Mouse (Mus musculus): ENCODE measurements around the gene Paqr8. TPM values are rescaled to one million over a fixed set of nuclear protein-coding genes. Genes with fewer than 3 reads are reported as not detected.
"Not testable (repeated sequence)": the region's sequence is repeated elsewhere in the genome, so short reads cannot be mapped to it uniquely, and the experiment has no call there.

Gene Paqr8
- polyA plus RNA-seq, 3 experiments from 2014 or later = 3.0 to 4.8 (median 3.3) TPM

DNA sequence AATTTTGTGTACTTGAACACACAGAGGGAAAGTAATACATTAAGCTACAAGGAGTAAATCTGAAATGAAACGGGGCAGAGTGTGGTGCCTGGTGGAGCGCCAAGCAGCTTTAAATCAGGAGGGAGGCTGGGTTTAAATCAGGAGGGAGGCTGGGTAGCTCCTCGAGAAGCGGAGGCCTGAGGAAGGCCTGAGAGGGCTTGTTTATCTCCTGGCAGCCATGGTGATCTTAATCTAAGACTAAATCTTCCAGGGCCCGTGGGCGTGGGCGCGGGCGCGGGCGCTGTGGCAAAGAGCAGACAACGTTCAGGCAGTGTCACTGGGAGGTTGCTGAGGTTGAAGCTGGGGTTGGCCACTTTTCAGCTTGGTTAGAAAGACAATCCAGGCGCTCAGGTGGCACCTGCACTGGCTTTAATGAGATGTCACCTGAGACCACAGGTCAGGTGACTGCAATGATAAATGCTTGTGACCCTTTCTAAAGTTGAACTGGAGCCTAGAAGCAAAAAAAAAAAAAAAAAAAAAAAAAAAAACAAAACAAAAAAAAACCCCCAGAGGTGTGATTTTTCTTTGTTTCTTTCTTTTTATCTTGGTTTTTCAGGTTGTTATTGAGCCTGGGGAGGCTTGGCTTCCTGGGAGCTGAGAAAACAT, 22.2 kb downstream of the Paqr8 start:
- peak; percentile 91 for ATAC-seq

DNA sequence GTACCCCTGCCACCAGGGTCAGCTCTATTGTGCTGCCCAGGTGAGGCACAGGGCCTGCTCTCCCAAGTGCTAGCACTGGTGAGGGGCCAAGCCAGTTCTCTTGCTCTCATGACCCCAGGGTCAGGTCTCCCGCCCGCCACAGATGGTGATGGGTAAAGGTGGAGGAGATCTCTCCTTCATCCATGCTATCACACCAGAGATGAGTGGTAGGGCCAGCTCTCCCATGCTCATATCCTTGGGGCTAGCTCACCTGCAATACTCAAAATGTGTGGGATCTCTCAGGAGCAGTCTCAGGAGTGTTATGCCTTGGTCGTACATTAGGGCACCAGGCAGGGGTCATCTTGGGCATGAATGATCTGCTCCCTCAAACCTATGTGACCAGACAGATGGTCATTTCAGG, 24.4 kb downstream of the Paqr8 start:
- no peak for ATAC-seq

DNA sequence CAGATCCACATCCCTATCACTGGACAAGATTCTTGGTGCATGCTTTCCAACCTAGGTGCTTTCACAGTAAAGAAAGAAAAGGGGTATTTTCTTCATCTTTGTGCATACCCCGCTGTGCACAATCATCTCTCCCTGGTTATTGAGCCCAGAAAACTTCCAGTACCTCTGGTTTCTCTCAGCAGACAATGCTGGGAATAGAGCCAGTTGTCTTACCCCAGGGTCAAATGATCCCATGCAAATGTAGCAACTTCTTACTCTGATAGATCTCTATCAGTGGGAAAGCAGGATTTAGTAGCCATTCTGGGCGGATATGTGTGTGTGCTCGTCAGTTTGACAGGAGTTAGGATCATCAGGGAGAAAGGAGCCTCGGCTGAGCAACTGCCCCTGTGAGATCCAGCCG, 25.2 kb downstream of the Paqr8 start:
- no peak for ATAC-seq

DNA sequence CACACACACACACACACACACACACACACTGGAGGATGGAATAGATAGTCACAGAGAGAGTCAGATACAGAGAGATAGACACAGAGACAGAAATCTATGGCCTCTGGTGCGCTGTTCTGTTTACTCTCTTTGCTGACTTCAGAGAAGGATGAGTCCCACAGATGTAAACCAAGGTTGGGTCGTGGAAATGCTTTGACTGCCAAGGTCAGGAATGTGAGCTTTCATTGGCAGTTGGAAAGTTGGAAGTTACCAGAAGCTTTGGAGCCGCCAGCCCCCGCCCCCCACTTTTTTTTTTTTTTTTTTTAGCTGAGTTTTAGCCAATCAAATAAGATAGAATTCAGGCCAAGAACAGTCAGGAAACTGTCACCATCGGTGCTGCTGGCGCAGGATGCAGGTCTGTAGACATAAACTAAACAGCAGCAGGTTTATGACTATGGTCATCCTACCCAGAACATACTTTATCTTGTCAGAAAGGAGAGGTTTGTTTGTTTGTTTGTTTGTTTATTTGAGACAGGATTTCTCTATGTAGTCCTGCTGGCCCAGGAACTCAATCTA, 27.2 kb downstream of the Paqr8 start:
- ATAC-seq = no peak

DNA sequence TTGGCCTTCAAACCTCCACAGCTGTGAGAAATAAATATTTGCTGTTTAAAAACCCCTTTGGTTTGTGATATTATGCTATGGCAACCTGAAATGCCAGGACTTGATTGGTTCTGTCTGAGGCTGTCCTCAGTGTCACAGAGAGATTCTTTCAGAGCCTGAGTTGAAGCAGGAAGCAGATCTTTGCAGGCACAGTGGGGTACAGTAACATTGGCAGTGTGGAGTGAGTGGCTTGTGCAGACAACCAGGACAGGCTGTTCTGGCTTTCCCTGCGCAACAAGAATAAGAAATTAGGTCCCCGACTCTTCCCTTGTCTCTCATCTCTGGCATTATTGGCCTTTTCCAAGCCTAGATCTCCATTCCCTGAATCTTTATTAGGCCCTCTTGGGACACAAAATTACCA, 29.3 kb downstream of the Paqr8 start:
- no peak for ATAC-seq

DNA sequence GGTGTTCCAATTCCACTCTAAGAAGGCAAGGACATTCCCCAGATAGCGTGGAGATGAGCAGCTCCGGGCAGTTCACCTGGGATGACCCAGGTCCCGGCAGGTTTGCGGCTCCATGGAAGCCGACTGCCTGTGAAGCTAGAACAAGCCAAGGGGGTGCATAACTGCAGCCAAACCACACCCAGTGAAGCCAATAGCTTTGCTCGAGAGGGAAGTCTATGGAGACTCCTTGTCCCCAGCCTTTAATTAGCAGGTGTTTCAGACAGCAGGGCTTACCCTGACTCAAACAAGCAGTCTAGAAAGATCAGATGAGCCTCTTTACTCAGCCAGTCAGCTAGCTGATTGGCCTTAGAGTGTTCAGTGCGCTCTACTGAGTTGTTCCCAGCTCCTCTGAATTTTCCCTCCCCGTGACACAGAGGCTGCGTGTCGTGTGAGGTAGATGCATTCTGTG, 30.7 kb downstream of the Paqr8 start:
- ATAC-seq = no peak

DNA sequence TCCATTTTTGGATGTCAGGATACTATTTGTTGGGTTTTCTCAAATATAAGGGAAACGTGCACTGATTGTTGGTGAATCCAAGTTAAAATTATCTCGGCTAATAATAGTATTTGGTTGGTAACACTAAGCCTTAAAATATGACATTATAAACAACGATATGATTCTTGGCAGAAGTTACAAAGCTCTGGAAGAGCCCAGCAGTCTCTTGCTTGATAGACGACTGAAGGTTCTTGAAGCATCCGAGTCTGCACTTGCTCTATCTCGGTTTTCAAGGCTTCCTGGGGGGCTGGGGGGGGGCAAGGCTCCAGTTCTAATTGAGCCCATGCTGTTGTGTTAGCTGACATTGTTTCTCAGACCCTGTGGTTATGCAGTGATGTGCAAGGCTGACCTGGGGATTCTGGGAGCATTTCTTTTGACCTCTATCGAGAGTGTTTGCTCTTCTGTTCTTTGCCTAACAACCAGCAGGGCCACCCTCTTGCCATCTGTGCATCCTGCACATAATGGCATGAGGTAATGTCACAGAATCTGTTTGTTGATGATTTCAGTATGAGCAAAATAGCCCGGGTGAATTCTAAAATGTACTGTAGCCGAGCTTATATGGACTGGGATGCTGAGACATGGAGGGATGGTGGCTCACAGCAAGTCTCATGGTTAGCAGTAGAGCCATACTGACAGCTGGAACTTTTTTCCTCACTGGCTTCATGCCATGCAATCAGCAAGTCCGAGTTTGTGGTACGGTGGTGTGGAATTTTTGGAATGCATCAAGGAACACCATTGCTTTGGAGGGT, 32.4 kb downstream of the Paqr8 start:
- ATAC-seq = no peak

DNA sequence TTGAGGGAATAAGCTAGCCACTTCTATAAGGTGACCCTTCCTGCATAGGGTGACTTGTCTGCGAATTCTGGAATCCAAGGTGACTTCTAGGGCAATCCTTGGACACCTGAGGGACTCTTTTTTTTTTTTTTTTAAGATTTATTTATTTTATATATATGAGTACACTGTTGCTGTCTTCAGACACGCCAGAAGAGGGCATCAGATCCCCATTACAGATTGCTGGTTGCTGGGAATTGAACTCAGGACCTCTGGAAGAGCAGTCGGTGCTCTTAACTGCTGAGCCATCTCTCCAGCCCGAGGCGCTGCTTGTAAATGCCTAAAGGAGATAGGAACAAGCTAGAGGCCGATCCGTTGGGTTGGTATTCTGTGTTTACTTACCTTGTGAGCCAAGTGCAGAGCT, 34.9 kb downstream of the Paqr8 start:
- ATAC-seq = not testable (repeated sequence)

DNA sequence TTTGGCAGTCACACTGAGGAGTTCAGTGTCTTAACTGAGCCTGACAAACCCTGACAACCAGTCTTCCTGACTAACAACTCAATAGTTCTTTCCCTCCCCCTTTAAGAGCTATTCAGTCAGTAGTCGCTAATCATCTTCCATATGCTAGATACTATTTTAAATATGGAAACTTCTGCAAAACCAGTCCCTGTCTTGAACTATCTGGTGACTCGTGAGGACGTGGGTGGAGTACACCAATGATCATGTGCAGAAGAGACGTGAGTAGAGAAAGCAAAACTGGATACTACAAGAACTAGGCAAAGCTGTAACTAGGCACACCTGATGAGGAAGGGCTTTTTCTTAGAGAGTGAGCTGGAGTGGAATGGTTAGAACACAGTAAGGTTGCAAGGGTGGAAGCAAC, 35.5 kb downstream of the Paqr8 start:
- ATAC-seq = peak; percentile 76

DNA sequence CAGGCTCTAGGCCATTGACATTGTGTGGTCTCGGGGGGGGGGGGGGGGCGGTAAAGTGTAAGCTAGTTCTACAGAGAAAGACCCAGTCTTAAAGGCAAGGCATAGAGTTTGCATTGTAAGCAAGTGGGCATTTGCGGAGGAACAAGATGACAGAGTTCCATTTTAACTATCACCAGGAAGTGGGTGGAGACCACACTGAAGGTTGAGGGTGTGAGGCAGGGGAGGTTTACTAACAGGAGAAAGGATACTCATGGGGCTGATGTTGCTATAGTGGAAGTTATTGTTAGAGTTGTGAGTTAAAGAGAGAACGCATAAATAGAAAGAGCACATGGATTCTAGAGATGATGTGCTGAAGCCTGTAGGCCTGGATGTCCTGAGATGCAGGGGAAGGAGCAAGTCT, 36.0 kb downstream of the Paqr8 start:
- peak; percentile 64 for ATAC-seq

DNA sequence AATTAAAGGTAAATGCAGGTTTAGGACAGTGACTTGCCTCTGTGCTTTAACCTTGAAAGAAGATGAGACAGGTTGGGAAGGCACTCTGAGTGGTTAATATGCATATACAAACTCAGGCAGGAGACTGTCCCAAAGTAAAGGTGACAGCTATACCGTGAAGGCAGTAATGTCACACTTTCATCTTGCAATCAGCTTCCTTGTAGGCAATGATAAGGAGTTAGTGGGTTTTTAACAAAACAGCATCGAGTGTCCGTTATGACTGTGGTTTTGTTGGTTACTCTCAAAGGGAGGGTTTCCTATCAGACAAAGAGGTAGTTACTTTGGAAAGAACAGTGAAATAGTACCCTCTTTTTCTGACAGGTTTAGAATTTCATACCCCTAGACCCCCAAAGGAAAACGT, 38.1 kb downstream of the Paqr8 start:
- no peak for ATAC-seq

DNA sequence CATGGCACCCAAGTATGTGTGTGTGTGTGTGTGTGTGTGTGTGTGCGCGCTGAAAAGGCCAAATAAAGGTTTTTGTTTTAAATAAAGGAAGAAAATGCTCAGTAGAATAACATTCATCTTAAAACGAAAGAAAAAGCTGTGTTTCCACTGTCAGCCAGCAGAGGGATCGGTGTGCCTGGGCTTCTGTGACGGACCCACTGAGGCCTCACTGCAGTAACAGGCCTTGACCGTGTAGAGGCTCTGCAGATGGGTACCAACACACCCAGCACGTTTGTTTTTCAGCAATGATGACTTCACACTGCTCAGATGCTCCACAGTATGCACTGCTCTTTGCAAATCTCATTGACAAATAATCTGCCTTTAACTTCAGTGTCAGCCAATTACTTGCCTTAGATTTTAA, 43.1 kb downstream of the Paqr8 start:
- ATAC-seq = peak; percentile 96

DNA sequence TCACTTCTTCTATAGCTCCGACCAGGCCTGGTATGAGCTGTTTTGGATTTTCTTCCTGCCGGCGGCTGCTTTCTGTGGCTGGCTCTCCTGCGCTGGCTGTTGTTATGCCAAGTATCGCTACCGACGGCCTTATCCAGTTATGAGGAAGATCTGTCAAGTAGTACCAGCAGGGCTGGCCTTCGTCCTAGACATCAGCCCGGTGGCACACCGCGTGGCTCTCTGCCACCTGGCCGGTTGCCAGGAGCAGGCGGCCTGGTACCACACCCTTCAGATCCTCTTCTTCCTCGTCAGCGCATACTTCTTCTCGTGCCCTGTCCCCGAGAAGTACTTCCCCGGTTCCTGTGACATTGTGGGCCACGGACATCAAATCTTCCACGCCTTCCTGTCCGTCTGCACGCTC, 44.7 kb downstream of the Paqr8 start:
- ATAC-seq = no peak

DNA sequence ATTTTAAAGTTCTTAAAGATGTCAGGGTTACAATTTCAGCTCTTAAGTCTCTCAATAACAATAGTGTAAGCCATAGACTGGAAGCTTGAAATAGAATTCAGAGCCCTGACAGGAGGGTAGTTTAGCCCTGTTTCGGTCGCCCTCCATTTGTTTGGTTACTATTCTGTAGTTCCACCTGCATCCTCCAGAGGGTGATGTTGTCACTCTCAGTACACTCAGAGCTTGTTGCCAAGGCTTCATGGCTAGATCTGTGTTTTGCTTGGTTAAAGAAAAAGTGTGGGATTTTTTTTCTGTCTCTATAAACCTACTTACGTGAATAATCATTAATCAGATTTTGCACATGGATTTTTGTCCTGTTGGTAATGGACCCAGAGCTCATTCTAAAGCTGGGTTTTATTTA, 48.6 kb downstream of the Paqr8 start:
- peak; percentile 93 for ATAC-seq

DNA sequence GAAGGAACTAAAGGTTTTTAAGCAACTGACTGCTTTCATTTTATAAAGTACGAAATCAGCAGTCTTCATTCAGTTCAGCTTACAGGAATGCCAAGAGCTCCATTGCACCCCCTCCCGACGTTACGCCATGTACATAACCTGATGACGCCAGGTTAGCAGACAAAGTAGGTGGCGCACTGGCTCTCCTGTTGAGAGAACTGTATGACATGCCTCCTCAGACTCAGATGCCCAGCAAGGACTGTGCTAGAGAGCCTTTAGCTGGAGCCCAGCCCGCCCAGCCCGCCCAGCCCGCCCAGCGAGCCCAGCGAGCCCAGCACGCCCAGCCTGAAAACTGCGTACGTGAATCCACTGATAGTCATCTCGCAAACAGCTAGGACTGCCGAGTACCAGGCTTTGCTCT, 49.7 kb downstream of the Paqr8 start:
- no peak for ATAC-seq

DNA sequence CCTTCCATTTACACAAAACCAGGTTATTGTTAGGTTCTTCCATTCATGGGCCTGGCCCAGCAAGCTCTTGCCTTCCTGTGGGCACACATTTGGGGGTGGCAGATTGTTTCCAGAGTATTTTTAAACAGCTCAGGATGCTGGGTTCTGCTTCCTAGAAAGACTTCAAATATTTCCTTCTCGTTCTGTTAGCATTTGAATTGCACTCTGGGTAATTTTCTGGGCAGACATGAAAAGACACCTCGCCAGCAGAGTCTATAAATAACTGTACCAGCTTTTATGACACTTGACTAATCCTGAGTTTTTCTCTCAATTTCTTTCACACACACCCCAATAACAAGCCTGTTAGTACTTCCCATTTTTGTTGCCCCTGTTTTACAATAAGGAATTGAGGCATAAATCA, 50.9 kb downstream of the Paqr8 start:
- no peak for ATAC-seq

DNA sequence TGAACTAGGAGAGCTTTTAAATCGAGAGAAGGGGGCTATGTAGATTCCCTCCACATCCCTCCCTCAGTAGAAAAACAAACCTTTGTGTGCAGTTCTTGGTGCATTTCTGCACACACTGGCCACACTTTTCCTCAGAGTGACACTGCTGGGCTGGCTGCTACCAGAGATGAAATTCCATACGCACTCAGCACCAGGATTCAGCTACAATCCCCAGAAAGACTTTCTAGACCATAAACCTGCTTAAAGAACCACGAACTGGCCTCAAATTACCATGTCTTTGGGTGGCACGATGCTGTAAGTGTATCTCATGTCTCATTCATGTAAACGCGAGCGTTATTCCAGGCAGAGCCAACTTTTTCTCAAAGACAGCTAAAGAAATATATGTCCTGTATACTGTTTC, 51.5 kb downstream of the Paqr8 start:
- no peak for ATAC-seq

DNA sequence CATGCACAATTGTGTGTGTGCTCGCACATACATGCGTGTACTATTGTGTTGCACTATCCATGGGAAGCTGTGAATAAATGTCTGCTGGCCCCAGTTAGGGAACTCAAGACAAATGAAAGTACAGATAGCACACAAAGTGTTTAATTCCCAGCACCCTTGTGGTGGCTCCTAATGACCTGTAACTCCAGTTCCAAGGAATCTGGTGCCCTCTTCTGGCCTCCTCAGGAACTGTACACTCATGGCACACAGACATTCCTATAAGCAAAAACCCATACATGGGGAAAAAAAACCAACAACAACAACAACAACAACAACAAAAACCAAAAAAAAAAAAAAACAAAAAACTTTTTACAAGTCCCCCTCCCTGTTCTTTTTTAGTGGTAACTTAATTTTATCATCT, 52.6 kb downstream of the Paqr8 start:
- no peak for ATAC-seq

DNA sequence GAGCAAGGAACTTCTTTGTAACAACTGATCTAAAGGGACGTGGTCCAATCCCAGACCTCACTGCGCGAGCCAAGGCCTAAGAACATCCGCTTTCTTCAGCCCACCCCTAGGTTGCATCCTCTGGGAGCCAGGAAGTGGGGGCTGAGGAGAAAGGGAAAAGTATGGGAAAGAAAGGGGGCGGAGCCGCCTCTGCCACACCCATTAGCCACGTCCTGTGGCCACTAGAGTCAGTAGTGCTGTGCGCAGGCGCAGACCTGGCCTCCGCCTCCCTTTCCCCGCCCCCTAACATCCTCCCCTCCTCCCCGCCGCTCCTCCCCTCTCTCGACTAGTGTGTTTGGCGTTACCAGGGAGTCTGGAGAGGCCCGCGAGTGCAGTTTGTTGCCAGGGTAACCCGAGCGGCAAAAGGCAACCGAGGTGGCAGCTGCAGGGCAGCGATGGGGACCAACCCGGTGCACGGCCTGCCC, 60.9 kb downstream of the Paqr8 start, which contains the start of gene Efhc1:
Gene Efhc1 (plus strand): TSS at position 327 of the 464 bp plus-strand sequence.
- peak; percentile 91 for ATAC-seq

DNA sequence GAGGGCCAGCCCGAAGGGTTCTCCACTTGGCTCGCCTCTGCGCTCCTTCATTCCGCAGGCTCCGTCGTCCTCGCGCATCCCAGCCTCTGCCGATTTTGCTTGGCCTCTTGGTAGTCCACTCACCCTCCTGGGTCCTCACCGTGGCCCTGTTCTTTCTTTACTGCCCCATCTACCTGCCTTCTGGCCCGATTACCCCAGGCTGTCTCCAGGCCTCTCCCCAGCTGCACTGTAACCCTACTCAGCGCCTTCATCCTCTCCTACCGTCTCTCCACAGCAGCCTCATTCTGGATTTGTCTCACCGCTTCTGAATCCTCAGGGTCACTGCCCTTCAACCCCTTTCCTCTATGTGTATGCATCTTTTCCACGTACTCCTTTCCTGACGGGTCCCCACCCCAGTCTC, 61.4 kb downstream of the Paqr8 start:
- peak; percentile 36 for ATAC-seq

DNA sequence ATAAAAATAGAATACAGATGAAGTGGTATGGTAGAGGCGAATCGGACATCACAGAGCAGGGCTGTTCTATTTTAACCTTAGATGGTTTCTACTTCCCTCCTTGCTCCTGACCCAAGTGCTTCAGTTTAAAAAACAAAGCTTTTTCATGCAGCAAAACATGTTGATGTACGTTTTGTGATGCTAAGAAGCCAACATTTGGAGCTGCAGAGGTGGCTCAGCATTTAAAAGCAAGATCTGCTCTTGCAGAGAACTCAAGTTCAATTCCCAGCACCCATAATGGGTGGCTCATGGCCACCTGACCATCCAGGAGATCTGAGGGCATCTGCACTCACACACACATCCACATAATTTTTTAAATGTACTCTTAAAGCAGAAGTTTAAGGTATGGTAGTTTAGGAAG, 64.5 kb downstream of the Paqr8 start:
- no peak for ATAC-seq

DNA sequence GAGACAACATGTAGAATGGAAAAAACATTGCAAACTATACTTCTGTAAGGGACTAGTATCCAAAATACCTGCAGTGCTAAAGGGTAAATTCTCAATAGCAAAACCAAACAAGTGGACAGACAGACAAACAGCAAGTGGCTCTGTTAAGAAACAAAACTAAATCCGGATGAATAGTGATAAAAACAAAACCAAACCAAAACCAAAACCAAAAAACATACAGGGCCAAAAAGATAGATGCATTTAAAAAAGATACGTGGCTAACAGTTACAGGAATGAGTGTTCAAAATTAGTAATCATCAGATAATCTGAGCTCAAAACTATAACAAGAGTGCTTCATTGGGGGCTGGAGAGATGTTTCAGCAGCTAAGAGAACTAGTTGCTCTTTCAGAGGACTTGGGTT, 79.2 kb downstream of the Paqr8 start:
- peak; percentile 77 for ATAC-seq

DNA sequence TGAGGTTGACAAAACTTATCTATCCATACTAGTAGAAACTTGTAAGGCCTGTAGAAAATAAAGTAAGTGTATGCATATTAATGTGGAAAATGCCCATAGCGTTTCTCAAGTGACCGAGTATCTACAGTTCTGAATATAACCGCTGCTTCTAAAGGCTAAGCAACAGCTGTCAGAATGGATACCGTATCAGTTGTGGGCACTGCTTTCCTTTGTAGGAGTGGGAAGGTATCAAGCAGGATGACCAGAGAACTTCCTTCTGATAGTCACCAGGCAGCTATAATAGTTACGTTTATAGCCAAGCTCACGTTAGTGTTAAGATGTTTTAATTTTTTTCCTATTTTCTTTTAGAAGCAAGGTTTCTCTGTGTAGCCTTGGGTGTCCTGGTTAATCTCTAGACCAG, 83.0 kb downstream of the Paqr8 start:
- ATAC-seq = no peak
